Mouse (Mus musculus): ENCODE measurements around the gene Cdv3.
A peak's percentile ranks its signal among the peaks of the same experiment; 100 is the strongest.
"Not testable (repeated sequence)": the region's sequence is repeated elsewhere in the genome, so short reads cannot be mapped to it uniquely, and the experiment has no call there.

Cdv3 gene

GRCm38 (mm10) chr9:103376346-103377320, 11.0 kb upstream of the Cdv3 start:
- no peak for ATAC-seq (ENCODE audit: insufficient number of reproducible peaks, low FRiP score, low TSS enrichment)

- no peak for ATAC-seq (ENCODE audit: insufficient number of reproducible peaks, low FRiP score, low TSS enrichment)
These were observed 6.8 kb upstream of the Cdv3 start for GRCm38 (mm10) chr9:103372271-103373010.

GRCm38 (mm10) chr9:103369951-103370350, 4.3 kb upstream of the Cdv3 start:
- no peak for ATAC-seq (ENCODE audit: insufficient number of reproducible peaks, low FRiP score, low TSS enrichment)

- ATAC-seq (ENCODE audit: insufficient number of reproducible peaks, low FRiP score, low TSS enrichment): no peak
These were observed 716 bp upstream of the Cdv3 start for GRCm38 (mm10) chr9:103366356-103366755.

- peak; percentile 11; the same call in 1 of the 2 replicates for ATAC-seq (ENCODE audit: insufficient number of reproducible peaks, low FRiP score, low TSS enrichment)
These were observed 895 bp downstream of the Cdv3 start for GRCm38 (mm10) chr9:103364601-103365289.

GRCm38 (mm10) chr9:103363730-103364417, 1.8 kb downstream of the Cdv3 start:
- ATAC-seq (ENCODE audit: insufficient number of reproducible peaks, low FRiP score, low TSS enrichment): no peak

GRCm38 (mm10) chr9:103363088-103363487, 2.6 kb downstream of the Cdv3 start:
- no peak for ATAC-seq (ENCODE audit: insufficient number of reproducible peaks, low FRiP score, low TSS enrichment)

- ATAC-seq (ENCODE audit: insufficient number of reproducible peaks, low FRiP score, low TSS enrichment): no peak
These were observed 5.0 kb downstream of the Cdv3 start for GRCm38 (mm10) chr9:103360642-103361041.

- no peak for ATAC-seq (ENCODE audit: insufficient number of reproducible peaks, low FRiP score, low TSS enrichment)
These were observed 7.1 kb downstream of the Cdv3 start for GRCm38 (mm10) chr9:103358545-103358944.

- ATAC-seq (ENCODE audit: insufficient number of reproducible peaks, low FRiP score, low TSS enrichment): no peak
These were observed 7.7 kb downstream of the Cdv3 start for GRCm38 (mm10) chr9:103357893-103358292.

- ATAC-seq (ENCODE audit: insufficient number of reproducible peaks, low FRiP score, low TSS enrichment): not testable (repeated sequence)
These were observed 12.0 kb downstream of the Cdv3 start for GRCm38 (mm10) chr9:103353500-103354260.

GRCm38 (mm10) chr9:103348791-103349190, 16.8 kb downstream of the Cdv3 start:
- ATAC-seq (ENCODE audit: insufficient number of reproducible peaks, low FRiP score, low TSS enrichment): no peak

- no peak for ATAC-seq (ENCODE audit: insufficient number of reproducible peaks, low FRiP score, low TSS enrichment)
These were observed 17.6 kb downstream of the Cdv3 start for GRCm38 (mm10) chr9:103347996-103348490.

GRCm38 (mm10) chr9:103347045-103347444, 18.6 kb downstream of the Cdv3 start:
- ATAC-seq (ENCODE audit: insufficient number of reproducible peaks, low FRiP score, low TSS enrichment): no peak

GRCm38 (mm10) chr9:103336912-103337311, 28.7 kb downstream of the Cdv3 start:
- no peak for ATAC-seq (ENCODE audit: insufficient number of reproducible peaks, low FRiP score, low TSS enrichment)

GRCm38 (mm10) chr9:103332663-103333062, 33.0 kb downstream of the Cdv3 start:
- ATAC-seq (ENCODE audit: insufficient number of reproducible peaks, low FRiP score, low TSS enrichment): no peak

- no peak for ATAC-seq (ENCODE audit: insufficient number of reproducible peaks, low FRiP score, low TSS enrichment)
These were observed 39.2 kb downstream of the Cdv3 start for GRCm38 (mm10) chr9:103326449-103326848.

- ATAC-seq (ENCODE audit: insufficient number of reproducible peaks, low FRiP score, low TSS enrichment): no peak
These were observed 41.0 kb downstream of the Cdv3 start for GRCm38 (mm10) chr9:103324678-103325077.

GRCm38 (mm10) chr9:103309832-103310231, 55.8 kb downstream of the Cdv3 start:
- no peak for ATAC-seq (ENCODE audit: insufficient number of reproducible peaks, low FRiP score, low TSS enrichment)

Data from cerebellum, adult (tissue).